Mouse (Mus musculus) neural tube, embryonic 11.5 days (tissue): ENCODE measurements around the gene Vtn. TPM values are rescaled to one million over a fixed set of nuclear protein-coding genes. Genes with fewer than 3 reads are reported as not detected.

Experiments
- ATAC-seq: fragments of 200-750 bp; cut with Nextera tagmentation; 2 replicates; pipeline ENCODE4 v1.8.0; 2017; ENCODE audit warnings: moderate number of reproducible peaks, mild to moderate bottlenecking, moderate TSS enrichment, moderate library complexity; ENCODE audit not compliant: insufficient read depth, low FRiP score, low TSS enrichment
- DNase-seq: peaks from one replicate; pipeline ENCODE4 v3.0.0-alpha.2; 2015; ENCODE audit warnings: low spot score
- H3K27ac ChIP-seq: fragments of 300-500 bp; sonication (generic); 2 replicates; pipeline ENCODE4 v1.5.1; 2014; ENCODE audit warnings: low read depth, mild to moderate bottlenecking, low read length
- H3K27me3 ChIP-seq: fragments of 300-500 bp; sonication (generic); 2 replicates; pipeline ENCODE4 v1.6.1; 2014; ENCODE audit warnings: mild to moderate bottlenecking, low read length, mixed read lengths; ENCODE audit not compliant: control insufficient read depth, insufficient read depth
- H3K36me3 ChIP-seq: fragments of 300-500 bp; sonication (generic); 2 replicates; pipeline ENCODE4 v1.6.1; 2014; ENCODE audit warnings: mild to moderate bottlenecking, low read length, moderate library complexity, mixed read lengths; ENCODE audit not compliant: control insufficient read depth, insufficient read depth
- H3K4me1 ChIP-seq: fragments of 300-500 bp; sonication (generic); 2 replicates; pipeline ENCODE4 v1.6.1; 2014; ENCODE audit warnings: low read length, mixed read lengths; ENCODE audit not compliant: control insufficient read depth, insufficient read depth
- H3K4me2 ChIP-seq: fragments of 300-500 bp; sonication (generic); 2 replicates; pipeline ENCODE4 v1.6.1; 2014; ENCODE audit warnings: low read depth, mild to moderate bottlenecking, moderate library complexity
- H3K4me3 ChIP-seq: fragments of 300-500 bp; sonication (generic); 2 replicates; pipeline ENCODE4 v1.5.1; 2014; ENCODE audit warnings: low read depth, low read length
- H3K9ac ChIP-seq: fragments of 300-500 bp; sonication (generic); 2 replicates; pipeline ENCODE4 v1.6.1; 2014; ENCODE audit warnings: mild to moderate bottlenecking, low read length
- H3K9me3 ChIP-seq: fragments of 300-500 bp; sonication (generic); 2 replicates; pipeline ENCODE4 v1.6.1; 2016; ENCODE audit warnings: low read length; ENCODE audit not compliant: control insufficient read depth
- WGBS: fragments of 180-500 bp; shearing (Covaris S2); extraction: QIAGEN DNeasy Blood & Tissue Kit; methylation state at CpG from one replicate; pipeline ENCODE4 v1.1.7; 2014; 5-methylcytosine and 5-hydroxymethylcytosine counted together
- polyA plus RNA-seq: library from polyadenylated mRNA; unstranded; fragments of >200 nt; fragmentation: Nextera tagmentation; extraction: Ambion mirVana; gene quantifications from 2 replicates; pipeline ENCODE4 v1.2.1, GENCODE M21; 2014

Vtn gene
- polyA plus RNA-seq, 1 experiment from 2014 or later: 67.8 TPM

- peak; percentile 36; the same call in 1 of the 2 replicates for ATAC-seq
- no peaks in the 10 kb centered on the region for H3K27me3 ChIP-seq
- DNase-seq: peak; percentile 34
- WGBS: under 1% methylated on average over 23 of the region's 23 CpGs
- no peaks in the 10 kb centered on the region for H3K9me3 ChIP-seq
- H3K27ac ChIP-seq: peak overlapping the region; percentile 39
- peak overlapping the region; percentile 66 for H3K4me2 ChIP-seq
- peak overlapping the region; percentile 58 for H3K9ac ChIP-seq
- peaks cover 13% of the 10 kb centered on the region for H3K4me1 ChIP-seq
- peak overlapping the region; percentile 75 for H3K4me3 ChIP-seq
- peaks cover 2% of the 10 kb centered on the region; the same call in 1 of the 2 replicates for H3K36me3 ChIP-seq
Observed at GRCm38 (mm10) chr11:78535376-78536079, 36.6 kb downstream of the Vtn start.

GRCm38 (mm10) chr11:78536080-78536689, 37.3 kb downstream of the Vtn start, which contains the start of the genes Tnfaip1 and Ift20:
Gene Tnfaip1 (minus strand): TSS chr11:78536332.
Gene Ift20 (plus strand): TSS chr11:78536361.
- Histone ChIP-seq H3K9ac (peak within 1 kb of the TSS; percentile 77), H3K27me3 (no peaks in the 10 kb centered on the region), H3K4me1 (peaks cover 13% of the 10 kb centered on the region), H3K27ac (peak within 1 kb of the TSS; percentile 51), H3K4me2 (peak within 1 kb of the TSS; percentile 87), H3K36me3 (peaks cover 4% of the 10 kb centered on the region; the same call in 1 of the 2 replicates), H3K9me3 (no peaks in the 10 kb centered on the region), H3K4me3 (peak within 1 kb of the TSS; percentile 75)
- DNase-seq (peak; percentile 98), ATAC-seq (peak; percentile 96)
- under 1% methylated on average over 52 of the region's 52 CpGs for WGBS

GRCm38 (mm10) chr11:78536690-78537084, 37.8 kb downstream of the Vtn start:
- Histone ChIP-seq H3K27me3 (no peaks in the 10 kb centered on the region), H3K4me2 (peak overlapping the region; percentile 87), H3K27ac (peak overlapping the region; percentile 51; the same call in 1 of the 2 replicates), H3K36me3 (peaks cover 4% of the 10 kb centered on the region; the same call in 1 of the 2 replicates), H3K9me3 (no peaks in the 10 kb centered on the region), H3K4me1 (peaks cover 13% of the 10 kb centered on the region), H3K9ac (peak overlapping the region; percentile 77), H3K4me3 (peak overlapping the region; percentile 75)
- DNase-seq (no peak), ATAC-seq (peak; percentile 28)
- 4% methylated on average over 14 of the region's 14 CpGs for WGBS

GRCm38 (mm10) chr11:78540358-78540757, 41.5 kb downstream of the Vtn start:
- Histone ChIP-seq H3K9ac (no peak overlapping the region), H3K9me3 (no peaks in the 10 kb centered on the region), H3K4me3 (no peak overlapping the region), H3K27ac (no peak overlapping the region), H3K4me2 (no peak overlapping the region), H3K27me3 (no peaks in the 10 kb centered on the region), H3K36me3 (peaks cover 10% of the 10 kb centered on the region; the same call in 1 of the 2 replicates), H3K4me1 (peaks cover 5% of the 10 kb centered on the region; the same call in 1 of the 2 replicates)
- DNase-seq (no peak), ATAC-seq (no peak)
- 89% methylated on average over 3 of the region's 3 CpGs for WGBS

GRCm38 (mm10) chr11:78544449-78545111, 45.7 kb downstream of the Vtn start:
- Histone ChIP-seq H3K9me3 (no peaks in the 10 kb centered on the region), H3K9ac (no peak overlapping the region), H3K27me3 (no peaks in the 10 kb centered on the region), H3K27ac (no peak overlapping the region), H3K4me1 (peaks cover 9% of the 10 kb centered on the region), H3K4me3 (no peak overlapping the region), H3K4me2 (no peak overlapping the region), H3K36me3 (peaks cover 10% of the 10 kb centered on the region; the same call in 1 of the 2 replicates)
- DNase-seq (no peak), ATAC-seq (no peak)
- WGBS: 95% methylated on average over 7 of the region's 7 CpGs

- no peak for DNase-seq
- WGBS: 76% methylated on average over 8 of the region's 8 CpGs
- peaks cover 13% of the 10 kb centered on the region for H3K4me1 ChIP-seq
- H3K9ac ChIP-seq: no peak overlapping the region
- peaks cover 10% of the 10 kb centered on the region; the same call in 1 of the 2 replicates for H3K36me3 ChIP-seq
- H3K27ac ChIP-seq: no peak overlapping the region
- H3K27me3 ChIP-seq: no peaks in the 10 kb centered on the region
- H3K9me3 ChIP-seq: no peaks in the 10 kb centered on the region
- ATAC-seq: no peak
- no peak overlapping the region for H3K4me3 ChIP-seq
- H3K4me2 ChIP-seq: no peak overlapping the region
Observed at GRCm38 (mm10) chr11:78545181-78545580, 46.3 kb downstream of the Vtn start.

GRCm38 (mm10) chr11:78547718-78548460, 49.0 kb downstream of the Vtn start:
- H3K4me1 ChIP-seq: peaks cover 13% of the 10 kb centered on the region
- no peak for ATAC-seq
- no peak for DNase-seq
- no peaks in the 10 kb centered on the region for H3K9me3 ChIP-seq
- peaks cover 6% of the 10 kb centered on the region; the same call in 1 of the 2 replicates for H3K36me3 ChIP-seq
- H3K27me3 ChIP-seq: no peaks in the 10 kb centered on the region
- no peak overlapping the region for H3K4me3 ChIP-seq
- H3K9ac ChIP-seq: no peak overlapping the region
- no peak overlapping the region for H3K4me2 ChIP-seq
- no peak overlapping the region for H3K27ac ChIP-seq
- 85% methylated on average over 2 of the region's 2 CpGs for WGBS

- ATAC-seq (no peak), DNase-seq (no peak)
- H3K4me2 ChIP-seq: peak overlapping the region; percentile 72
- H3K4me3 ChIP-seq: peak overlapping the region; percentile 59
- H3K36me3 ChIP-seq: 0 out of 2 replicates have a peak, but pooled peaks cover 2% of the 10 kb centered on the region
- H3K9ac ChIP-seq: peak overlapping the region; percentile 70
- 20% methylated on average over 5 of the region's 5 CpGs for WGBS
- no peaks in the 10 kb centered on the region for H3K27me3 ChIP-seq
- peaks cover 13% of the 10 kb centered on the region for H3K4me1 ChIP-seq
- H3K9me3 ChIP-seq: 0 out of 2 replicates have a peak, but pooled peaks cover 2% of the 10 kb centered on the region
- no peak overlapping the region for H3K27ac ChIP-seq
Observed at GRCm38 (mm10) chr11:78549491-78549987, 50.6 kb downstream of the Vtn start.
